Comparison of ENCODE assay signal across 13 mouse cellular contexts in genomic region chr6:114840012-114840411, GRCm38 (mm10).
A peak's percentile ranks its signal among the peaks of the same experiment; 100 is the strongest.
DNase-seq lines count a peak whose midpoint lies in the region; ATAC-seq and TF ChIP-seq lines count a peak whose summit lies in the region.
"Had no signal": no experiment of that assay in that cellular context is flagged by ENCODE, and none has a peak within 500 bp of the region (broad histone marks: within the 10 kb centered on the region; RNA-seq: fewer than 3 reads in every experiment).

No protein-coding gene starts in this region.

- no peak for TF ChIP-seq CTCF in C2C12 (IDR thresholded peaks at IDR 0.05; ENCODE audit: control insufficient read depth, insufficient read depth, insufficient read length)

- H3K79me2 ChIP-seq in C2C12 (ENCODE audit: control insufficient read depth, insufficient read depth), result no peaks in the 10 kb centered on the region

- no peaks in the 10 kb centered on the region for H3K27me3 ChIP-seq in C2C12 (ENCODE audit: control insufficient read depth, insufficient read depth, insufficient read length)
- H3K27me3 ChIP-seq: embryonic facial prominence, embryonic 12.5 days; liver, embryonic 12.5 days; neural tube, embryonic 13.5 days had no signal

- intact Hi-C loops in heart, postnatal 25 days (cut with DNase I), result no loop called here

- H3K36me3 ChIP-seq in C2C12 (ENCODE audit: control insufficient read depth, insufficient read depth), result no peaks in the 10 kb centered on the region
- H3K36me3 ChIP-seq: embryonic facial prominence, embryonic 12.5 days; liver, embryonic 12.5 days; neural tube, embryonic 13.5 days had no signal

- ATAC-seq in hematopoietic stem cell, adult 5-6 weeks (replicated peaks in 1 of 2; ENCODE audit: insufficient read depth in 1 of 2, low FRiP score in 2 of 2, low TSS enrichment in 1 of 2, low read depth in 1 of 2, poor library complexity in 2 of 2, severe bottlenecking in 2 of 2), result peak; percentile 34 to 37; a peak in 2 of 4 replicates
- ATAC-seq in megakaryocyte progenitor cell, adult 5-6 weeks (replicated peaks; ENCODE audit: poor library complexity), result peak; percentile 45
- ATAC-seq: forebrain, embryonic 14.5 days; liver, embryonic 12.5 days had no signal

- H3K79me3 ChIP-seq in C2C12 (ENCODE audit: low read depth), result no peaks in the 10 kb centered on the region

- peak; percentile 50 to 56 for DNase-seq in heart, adult 9 months (ENCODE audit: low spot score in 2 of 2)
- DNase-seq in heart, postnatal 25 days (ENCODE audit: low spot score), result no peak
- DNase-seq in thymus, postnatal 4 days, result no peak
- no peak for DNase-seq in right cerebral cortex, adult 2 months (ENCODE audit: low spot score in 2 of 2)
- DNase-seq: cerebellum, adult 9-11 months; right cerebral cortex, postnatal 14 days had no signal

- H3ac ChIP-seq in C2C12 (ENCODE audit: control insufficient read depth, insufficient read length, low read depth), result no peak overlapping the region

- no peak overlapping the region for H3K4me3 ChIP-seq in C2C12 (ENCODE audit: insufficient read depth, poor library complexity, severe bottlenecking)
- H3K4me3 ChIP-seq: embryonic facial prominence, embryonic 12.5 days; liver, embryonic 12.5 days; neural tube, embryonic 13.5 days had no signal

TF ChIP-seq in C2C12, 6 proteins besides CTCF, POLR2A, EP300 and RAD21:
- TF ChIP-seq MYOG (IDR thresholded peaks at IDR 0.05; ENCODE audit: control insufficient read depth, extremely low read depth, insufficient read length) (no peak), MAX (IDR thresholded peaks at IDR 0.05) (peak; percentile 59)

Comparison
In these comparisons a context has a peak if more than half of its experiments do, and no peak if none do; other contexts are left out.
1. DNase-seq: peak in heart, adult 9 months (2 of 2); none in heart, postnatal 25 days (single experiment), thymus, postnatal 4 days (single experiment) and right cerebral cortex, adult 2 months (0 of 2).